Mouse (Mus musculus) testis, adult 2 months (tissue): ENCODE measurements around the gene Inpp5k.
A peak's percentile ranks its signal among the peaks of the same experiment; 100 is the strongest.

Experiments used
- CTCF ChIP-seq: fragments of 200-500 bp; IDR thresholded peaks from 2 replicates; pipeline ENCODE4 v1.5.1; 2012; ENCODE audit warnings: low read depth, mild to moderate bottlenecking, inconsistent platforms, low read length, moderate library complexity; ENCODE audit not compliant: control insufficient read depth, insufficient read depth, insufficient replicate concordance
- POLR2A ChIP-seq: fragments of 200-500 bp; IDR thresholded peaks from 2 replicates; pipeline ENCODE4 v1.6.1; 2012; ENCODE audit warnings: low read depth, mild to moderate bottlenecking, inconsistent platforms, low read length, moderate library complexity; ENCODE audit not compliant: control insufficient read depth

GRCm38 (mm10) chr11:75679439-75680171, 48.8 kb downstream of the Inpp5k start:
- TF ChIP-seq POLR2A: no peak
- peak; percentile 17; the same call in 1 of the 2 replicates for TF ChIP-seq CTCF
